Mouse (Mus musculus) hindbrain, embryonic 11.5 days (tissue): ENCODE measurements around the gene Qsox2. TPM values are rescaled to one million over a fixed set of nuclear protein-coding genes. Genes with fewer than 3 reads are reported as not detected.

Experiments
- ATAC-seq: fragments of 200-750 bp; cut with Nextera tagmentation; 2 replicates; pipeline ENCODE4 v1.8.0; 2017; ENCODE audit warnings: mild to moderate bottlenecking, moderate TSS enrichment, moderate library complexity; ENCODE audit not compliant: low FRiP score
- DNase-seq: peaks from one replicate; pipeline ENCODE4 v3.0.0-alpha.2; 2015; ENCODE audit warnings: low spot score
- H3K27ac ChIP-seq: fragments of 300-500 bp; sonication (generic); 2 replicates; pipeline ENCODE4 v1.5.1; 2014; ENCODE audit warnings: mild to moderate bottlenecking, low read depth, low read length
- H3K27me3 ChIP-seq: fragments of 300-500 bp; sonication (generic); 2 replicates; pipeline ENCODE4 v1.6.1; 2014; ENCODE audit warnings: mild to moderate bottlenecking, low read length, moderate library complexity, mixed read lengths; ENCODE audit not compliant: control insufficient read depth, insufficient read depth
- H3K36me3 ChIP-seq: fragments of 300-500 bp; sonication (generic); 2 replicates; pipeline ENCODE4 v1.6.1; 2014; ENCODE audit warnings: mild to moderate bottlenecking, low read length, moderate library complexity, mixed read lengths; ENCODE audit not compliant: control insufficient read depth, insufficient read depth
- H3K4me1 ChIP-seq: fragments of 300-500 bp; sonication (generic); replicated peaks from 2 replicates; pipeline ENCODE4 v1.6.1; 2014; ENCODE audit warnings: low read length, mixed read lengths; ENCODE audit not compliant: control insufficient read depth, insufficient read depth
- H3K4me2 ChIP-seq: fragments of 300-500 bp; sonication (generic); replicated peaks from 2 replicates; pipeline ENCODE4 v1.6.1; 2014; ENCODE audit warnings: mild to moderate bottlenecking, low read depth, low read length
- H3K4me3 ChIP-seq: fragments of 300-500 bp; sonication (generic); 2 replicates; pipeline ENCODE4 v1.5.1; 2014; ENCODE audit warnings: low read depth, low read length
- H3K9ac ChIP-seq: fragments of 300-500 bp; sonication (generic); 2 replicates; pipeline ENCODE4 v1.6.1; 2014; ENCODE audit warnings: low read depth, low read length
- H3K9me3 ChIP-seq: fragments of 300-500 bp; sonication (generic); 2 replicates; pipeline ENCODE4 v1.6.1; 2016; ENCODE audit warnings: low read length; ENCODE audit not compliant: control insufficient read depth
- WGBS: fragments of 180-500 bp; shearing (Covaris S2); extraction: QIAGEN DNeasy Blood & Tissue Kit; methylation state at CpG from one replicate; pipeline ENCODE4 v1.1.7; 2014; 5-methylcytosine and 5-hydroxymethylcytosine counted together
- polyA plus RNA-seq: library from polyadenylated mRNA; unstranded; fragments of >200 nt; fragmentation: Nextera tagmentation; extraction: Ambion mirVana; gene quantifications from 2 replicates; pipeline ENCODE4 v1.2.1, GENCODE M21; 2014

Gene Qsox2
- polyA plus RNA-seq, 1 experiment from 2014 or later = 15.8 TPM

- no peaks in the 10 kb centered on the region; the same call in 1 of the 2 replicates for H3K27me3 ChIP-seq
- no peak overlapping the region for H3K4me2 ChIP-seq
- no peak overlapping the region for H3K9ac ChIP-seq
- DNase-seq (peak; percentile 51), ATAC-seq (peak; percentile 79)
- WGBS = 17% methylated on average over 11 of the region's 11 CpGs
- no peaks in the 10 kb centered on the region for H3K9me3 ChIP-seq
- H3K4me3 ChIP-seq = no peak overlapping the region
- no peaks in the 10 kb centered on the region for H3K36me3 ChIP-seq
- H3K4me1 ChIP-seq = no peaks in the 10 kb centered on the region; the same call in 1 of the 2 replicates
- H3K27ac ChIP-seq = no peak overlapping the region
Observed at GRCm38 (mm10) chr2:26168843-26169579, 68.3 kb downstream of the Qsox2 start.

- ATAC-seq = no peak
- H3K27me3 ChIP-seq = no peaks in the 10 kb centered on the region; the same call in 1 of the 2 replicates
- H3K4me1 ChIP-seq = no peaks in the 10 kb centered on the region; the same call in 1 of the 2 replicates
- H3K27ac ChIP-seq = no peak overlapping the region
- H3K4me2 ChIP-seq = no peak overlapping the region
- no peak overlapping the region for H3K4me3 ChIP-seq
- no peak for DNase-seq
- H3K9me3 ChIP-seq = no peaks in the 10 kb centered on the region
- H3K9ac ChIP-seq = no peak overlapping the region
- 88% methylated on average over 3 of the region's 3 CpGs for WGBS
- no peaks in the 10 kb centered on the region for H3K36me3 ChIP-seq
Observed at GRCm38 (mm10) chr2:26166890-26167289, 70.4 kb downstream of the Qsox2 start.

Other genes with a start within 250 kb of the Qsox2 start
- 106 and 111 TPM in 2 replicates for gene Ubac1, start 215.8 kb downstream of the Qsox2 start, polyA plus RNA-seq
- 5.7 and 7.2 TPM in 2 replicates for gene Nacc2, start 114.3 kb downstream of the Qsox2 start, polyA plus RNA-seq
- gene Lhx3, start 29.2 kb downstream of the Qsox2 start, polyA plus RNA-seq = 6.1 and 7.4 TPM in 2 replicates
- gene Ccdc187, start 57.0 kb upstream of the Qsox2 start, polyA plus RNA-seq = 0.07 and 0.19 TPM in 2 replicates
- 46.9 and 48.5 TPM in 2 replicates for gene Gpsm1, start 78.0 kb upstream of the Qsox2 start, polyA plus RNA-seq
- 27.3 and 29.6 TPM in 2 replicates for gene Dnlz, start 114.6 kb upstream of the Qsox2 start, polyA plus RNA-seq
- gene Card9, start 123.4 kb upstream of the Qsox2 start, polyA plus RNA-seq = 0.21 and 0.36 TPM in 2 replicates
- 22.1 and 23.6 TPM in 2 replicates for gene Snapc4, start 143.1 kb upstream of the Qsox2 start, polyA plus RNA-seq
- 133 and 140 TPM in 2 replicates for gene Entr1, start 151.8 kb upstream of the Qsox2 start, polyA plus RNA-seq
- gene Pmpca, start 151.8 kb upstream of the Qsox2 start, polyA plus RNA-seq = 94.4 and 108 TPM in 2 replicates
- 23.1 and 23.9 TPM in 2 replicates for gene Inpp5e, start 171.7 kb upstream of the Qsox2 start, polyA plus RNA-seq
- gene Sec16a, start 207.7 kb upstream of the Qsox2 start, polyA plus RNA-seq = 29.6 and 31.2 TPM in 2 replicates